Mouse (Mus musculus) adrenal gland, postnatal 10 days (tissue): ENCODE data around the gene Vps8. TPM values are rescaled to one million over a fixed set of nuclear protein-coding genes. Genes with fewer than 3 reads are reported as not detected.

Experiments
- DNase-seq: peaks from one replicate; pipeline ENCODE4 v3.0.0; 2021; ENCODE audit warnings: mixed read lengths
- long read RNA-seq, 2 experiments: library from polyadenylated mRNA; stranded (forward); transcript quantifications; one replicate each; pipeline ENCODE4 v2.0.0; 2021
- total RNA-seq, 2 experiments: library from RNA; stranded (reverse); gene quantifications; 2 replicates each; pipeline ENCODE4 v1.2.3; 2021

Vps8 gene
- 10 to 100 TPM; 16.3 to 18.2 TPM for total RNA-seq
- long read RNA-seq, experiment 1, full-length matches to known transcripts: 5 of 14 reads
- long read RNA-seq, experiment 1, partial matches to known transcripts: 3 of 14 reads
- long read RNA-seq, experiment 1, other reads (novel, unspliced or antisense): 6 of 14 reads
- long read RNA-seq, experiment 2, full-length matches to known transcripts: 4 of 8 reads
- long read RNA-seq, experiment 2, partial matches to known transcripts: 2 of 8 reads
- long read RNA-seq, experiment 2, other reads (novel, unspliced or antisense): 2 of 8 reads

DNA sequence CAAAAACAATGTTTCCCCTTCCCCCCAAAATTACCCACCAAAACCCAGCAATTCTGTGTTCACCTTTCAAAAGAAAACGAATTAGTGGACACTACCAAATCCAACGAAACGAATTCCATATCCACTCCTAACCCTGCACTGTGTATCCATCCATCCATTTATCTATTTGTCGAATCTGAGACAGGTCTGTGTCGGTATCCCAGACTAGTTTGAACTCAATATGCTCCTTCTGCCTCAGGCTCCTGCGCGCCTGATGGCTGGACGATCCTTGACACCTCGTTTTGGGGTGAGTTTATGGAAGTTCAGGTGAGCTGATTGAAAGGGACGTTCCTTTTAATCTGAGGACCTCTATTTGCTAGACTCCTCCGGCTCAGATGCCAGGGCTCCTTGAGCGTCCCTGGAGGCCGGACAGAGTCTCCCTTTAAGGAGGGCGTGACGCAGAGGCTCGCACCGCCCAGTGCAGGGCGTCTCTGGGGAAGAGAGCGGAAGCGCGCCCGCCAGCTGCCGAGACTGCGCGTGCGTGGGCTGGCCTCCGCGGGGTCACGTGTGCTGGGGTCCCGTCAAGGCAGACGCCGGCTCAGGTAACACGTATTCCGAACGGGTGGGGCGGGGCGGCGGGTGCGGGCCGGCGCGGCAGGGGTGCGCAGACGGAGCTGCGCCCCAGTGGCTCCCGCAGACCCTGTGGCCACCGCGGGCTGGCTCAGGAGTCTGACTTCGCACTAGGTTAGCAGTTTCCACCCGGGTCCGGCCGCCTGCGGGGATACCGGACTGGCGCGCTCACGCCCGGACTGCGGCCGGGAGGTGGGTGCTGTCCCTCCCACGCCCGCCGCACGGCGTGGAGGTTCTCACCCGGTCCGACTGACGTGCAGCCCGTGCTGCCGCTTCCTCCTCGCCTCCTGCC lies at the start of gene Vps8:
Gene Vps8, plus strand, starts transcription at position 474 of the 901 bp plus-strand sequence.
- DNase-seq: peak; percentile 96

DNA sequence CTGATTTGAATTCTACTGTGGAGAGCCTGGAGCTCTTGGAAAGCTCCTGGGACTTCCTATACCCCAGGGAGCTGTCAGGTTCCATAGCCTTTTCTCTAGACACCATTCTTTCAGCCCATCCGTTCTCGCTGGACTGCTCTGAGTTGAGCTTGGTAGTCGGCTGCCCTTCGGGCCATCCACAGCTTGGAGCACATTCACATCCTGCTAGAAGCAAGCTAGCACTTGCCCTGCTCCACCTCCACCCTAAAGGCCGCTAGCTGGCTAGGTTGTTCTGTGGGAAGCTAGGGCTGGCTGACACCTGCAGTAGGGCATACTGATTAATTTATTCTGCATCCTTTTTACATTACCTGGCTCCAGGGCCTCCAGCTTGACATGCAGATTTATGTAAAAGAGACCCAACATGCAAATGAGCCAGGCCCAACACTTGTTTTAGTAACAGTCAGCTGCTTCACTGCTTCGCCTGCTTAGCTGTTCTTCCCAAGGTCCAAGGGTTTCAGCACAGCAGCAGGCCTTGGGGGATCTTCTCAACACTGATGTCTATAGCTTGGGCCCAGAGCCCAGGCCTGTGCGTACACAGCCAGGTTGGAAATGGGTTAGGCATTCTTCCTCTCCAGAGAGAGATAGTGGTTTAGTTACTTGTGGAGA lies 49.5 kb upstream of the Vps8 start:
- DNase-seq: no peak

DNA sequence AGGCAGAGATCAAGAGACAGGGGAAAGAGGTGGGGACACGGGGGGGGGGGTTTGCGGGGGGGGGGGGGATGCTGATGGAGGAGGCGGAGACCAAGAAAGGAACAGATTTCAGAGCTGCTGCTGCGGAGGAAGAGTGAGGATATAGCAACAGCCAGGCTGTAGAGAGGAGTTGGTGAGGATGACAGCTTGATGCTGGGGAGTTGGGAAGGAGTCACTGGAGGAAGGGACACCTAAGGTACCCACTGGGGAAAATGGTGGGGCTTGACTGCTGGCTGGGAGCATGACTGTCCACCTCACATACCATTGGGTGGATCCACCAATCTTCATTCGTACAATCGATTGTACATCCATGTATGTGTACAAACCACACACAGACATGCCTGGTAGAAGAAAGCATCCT lies 48.9 kb upstream of the Vps8 start:
- no peak for DNase-seq

GRCm38 (mm10) chr16:21375147-21375546 lies 47.8 kb upstream of the Vps8 start:
- DNase-seq: no peak

GRCm38 (mm10) chr16:21376316-21376715 lies 46.6 kb upstream of the Vps8 start:
- DNase-seq: no peak

- no peak for DNase-seq
These were observed 45.8 kb upstream of the Vps8 start for GRCm38 (mm10) chr16:21376949-21377604.

DNA sequence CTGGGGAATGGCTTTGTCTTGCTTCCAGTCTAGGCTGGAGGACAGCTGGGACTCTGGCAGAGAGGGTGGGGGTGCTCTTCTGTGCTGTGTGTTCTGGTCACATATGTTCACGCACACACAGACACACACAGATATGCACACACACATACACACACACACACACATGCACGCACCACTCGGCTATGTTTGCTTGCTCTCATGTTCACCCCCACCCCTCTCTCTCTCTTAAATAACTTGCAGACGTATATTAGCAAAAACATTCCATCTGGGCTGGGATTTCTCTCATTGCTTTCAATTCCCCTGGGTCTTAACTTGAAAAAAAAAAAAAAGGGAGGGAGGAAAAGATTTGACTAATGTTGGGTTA lies 45.3 kb upstream of the Vps8 start:
- DNase-seq: no peak

DNA sequence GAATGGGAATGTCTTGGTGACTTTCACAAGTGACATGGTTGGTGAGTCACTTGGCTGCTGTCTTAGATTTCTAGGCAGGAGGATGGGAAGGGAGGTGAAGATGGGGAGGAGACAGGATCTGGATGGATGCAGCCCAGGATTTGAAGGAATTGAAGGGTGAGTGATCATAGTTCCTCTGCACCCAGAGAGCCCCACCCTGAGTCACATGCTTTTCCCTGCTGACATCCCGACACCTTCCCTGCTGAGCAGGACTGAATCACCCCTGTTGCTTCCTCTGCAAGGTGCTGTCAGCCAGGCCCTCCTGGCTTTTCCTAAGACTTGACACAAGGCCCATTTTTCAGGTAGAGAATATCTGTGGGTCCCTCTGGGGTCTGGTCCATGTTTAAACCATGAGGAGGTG lies 41.4 kb upstream of the Vps8 start:
- DNase-seq: no peak

DNA sequence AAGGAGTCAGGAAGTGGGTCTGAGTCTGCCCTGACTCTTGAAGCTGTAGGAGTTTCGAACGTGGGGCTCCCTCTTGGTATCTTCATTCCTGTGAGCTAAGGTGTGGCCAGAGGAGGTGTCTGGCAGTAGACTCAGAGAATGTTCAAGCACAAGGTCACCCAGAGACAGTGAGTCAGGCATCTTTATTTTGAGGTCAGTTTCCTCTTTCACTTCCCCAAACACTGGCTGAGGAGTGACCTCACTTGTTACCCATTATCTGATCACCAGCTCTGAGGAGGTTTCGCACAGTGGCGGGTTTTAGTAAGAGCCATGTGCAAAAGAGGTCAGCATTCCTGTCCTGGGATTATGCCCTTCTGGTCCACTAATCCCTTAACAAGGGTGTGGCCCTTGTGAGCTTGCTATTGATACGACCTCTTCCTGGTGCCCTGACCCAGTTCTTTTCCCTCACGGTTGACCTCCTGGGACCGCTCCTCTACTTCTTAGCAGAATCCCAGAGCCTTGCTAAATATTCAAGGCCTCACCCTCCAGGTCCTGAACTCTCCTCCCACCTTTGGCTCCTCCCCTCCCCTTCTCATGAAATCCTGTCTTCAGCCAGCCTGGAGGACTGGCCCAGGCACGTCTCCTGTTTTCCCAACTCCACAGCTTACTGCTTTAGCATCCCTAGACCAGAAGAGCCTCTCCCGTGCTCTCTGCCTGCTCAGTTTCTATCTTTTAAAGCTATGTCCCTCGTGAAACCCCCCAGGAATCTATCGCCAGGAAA lies 40.6 kb upstream of the Vps8 start:
- no peak for DNase-seq

DNA sequence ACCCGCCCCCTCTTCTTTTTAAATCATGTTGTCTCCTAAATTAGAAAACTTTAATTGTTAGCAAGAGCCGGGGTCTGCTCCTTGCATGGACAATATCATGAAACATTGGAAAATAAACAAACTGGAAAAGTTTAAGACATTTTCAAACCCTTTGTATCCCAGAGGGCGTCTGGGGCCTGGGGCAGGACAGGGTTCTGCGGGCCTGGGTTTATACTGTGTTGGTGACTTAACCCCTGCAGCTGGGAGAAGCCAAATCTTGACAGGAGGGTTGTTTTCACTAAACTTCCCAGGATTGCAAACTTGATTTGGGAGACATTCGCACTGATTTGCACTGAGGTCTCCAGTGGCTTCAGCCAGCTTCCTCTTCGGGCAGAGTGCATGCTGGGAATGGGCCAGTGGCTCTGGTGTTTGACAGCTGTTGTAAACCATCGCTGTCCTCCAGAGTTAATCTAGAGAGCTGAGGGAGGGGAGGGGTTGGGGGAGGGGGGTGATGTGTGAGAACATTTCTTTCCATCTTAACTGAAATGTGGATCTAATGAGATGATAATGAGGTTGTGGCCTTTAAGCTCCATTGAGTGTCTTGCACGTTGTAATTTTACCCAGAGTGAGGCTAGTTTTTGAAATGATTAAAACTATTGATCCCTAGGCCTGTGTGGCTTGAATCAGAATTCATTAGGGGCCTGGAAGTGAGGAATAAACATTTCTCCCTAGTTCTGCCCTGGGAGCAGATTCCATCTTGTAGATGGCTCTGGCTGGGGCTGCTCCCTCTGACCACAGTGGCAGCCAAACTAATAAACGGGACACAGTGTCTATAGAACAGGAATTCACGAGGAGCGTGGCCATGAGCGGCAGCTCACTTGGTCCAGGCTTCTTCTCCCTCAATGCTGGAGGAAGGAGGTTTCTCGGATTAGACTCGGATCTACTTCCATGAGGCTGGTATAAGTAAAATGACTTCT lies 36.7 kb upstream of the Vps8 start:
- DNase-seq: no peak

GRCm38 (mm10) chr16:21389316-21389715 lies 33.6 kb upstream of the Vps8 start:
- peak; percentile 69 for DNase-seq

DNA sequence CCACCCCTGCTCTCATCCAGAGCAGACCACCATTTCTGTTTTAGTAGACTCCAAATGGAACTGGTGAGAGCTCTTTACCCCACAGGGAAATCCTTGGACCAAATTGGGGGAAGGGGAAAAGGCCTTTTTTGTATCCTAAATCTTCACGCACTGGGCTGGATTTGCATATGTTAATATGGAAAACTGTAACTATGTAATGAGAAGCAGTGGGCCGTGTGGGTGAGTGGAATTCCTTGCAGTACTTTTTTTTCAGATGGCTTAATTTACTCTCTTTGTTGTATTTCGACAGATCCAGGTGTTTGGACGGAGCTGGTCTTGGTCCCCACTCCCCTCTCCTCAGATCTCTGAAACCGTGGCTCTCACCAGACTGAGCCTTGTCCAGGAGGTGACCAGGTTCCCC lies 32.2 kb upstream of the Vps8 start:
- no peak for DNase-seq

GRCm38 (mm10) chr16:21392099-21392498 lies 30.8 kb upstream of the Vps8 start:
- no peak for DNase-seq

GRCm38 (mm10) chr16:21392517-21393112 lies 30.3 kb upstream of the Vps8 start:
- DNase-seq: peak; percentile 85

- DNase-seq: no peak
These were observed 27.4 kb upstream of the Vps8 start for GRCm38 (mm10) chr16:21395546-21395945.

- no peak for DNase-seq
These were observed 25.2 kb upstream of the Vps8 start for GRCm38 (mm10) chr16:21397681-21398080.

DNA sequence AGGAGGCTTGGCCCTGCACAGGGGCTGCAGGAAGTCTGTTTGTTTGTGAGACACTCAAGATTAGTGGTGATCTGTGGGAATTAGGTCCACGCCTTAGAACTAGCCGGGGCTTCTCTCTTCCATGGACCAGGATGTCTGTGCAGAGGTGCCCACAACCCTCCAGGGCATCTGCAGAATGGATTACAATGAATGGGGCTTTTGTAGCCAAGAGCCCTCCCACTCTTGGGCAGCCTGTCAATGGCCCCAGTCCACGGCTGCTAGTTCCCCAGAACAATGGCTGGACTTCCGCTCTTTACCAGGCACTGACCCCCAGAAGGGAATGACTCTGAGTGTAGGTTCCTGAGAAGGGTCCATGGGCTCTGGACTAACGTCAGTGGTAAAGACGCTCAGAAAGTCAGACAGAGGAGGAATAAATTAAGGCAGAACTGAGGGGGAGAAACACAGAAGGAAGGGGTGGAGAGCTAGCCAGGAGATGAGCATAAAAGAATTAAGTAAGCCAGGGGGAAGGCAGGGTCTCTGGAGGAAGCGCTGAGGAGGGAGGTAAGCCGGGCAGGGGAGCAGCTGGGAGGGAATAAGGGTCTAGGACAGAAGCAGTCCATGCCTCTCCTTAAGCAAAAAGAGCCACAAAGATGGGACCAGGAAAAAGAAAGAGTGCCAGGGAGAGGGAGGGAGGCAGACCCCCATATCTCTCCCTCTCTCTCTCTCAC lies 24.4 kb upstream of the Vps8 start:
- DNase-seq: no peak

DNA sequence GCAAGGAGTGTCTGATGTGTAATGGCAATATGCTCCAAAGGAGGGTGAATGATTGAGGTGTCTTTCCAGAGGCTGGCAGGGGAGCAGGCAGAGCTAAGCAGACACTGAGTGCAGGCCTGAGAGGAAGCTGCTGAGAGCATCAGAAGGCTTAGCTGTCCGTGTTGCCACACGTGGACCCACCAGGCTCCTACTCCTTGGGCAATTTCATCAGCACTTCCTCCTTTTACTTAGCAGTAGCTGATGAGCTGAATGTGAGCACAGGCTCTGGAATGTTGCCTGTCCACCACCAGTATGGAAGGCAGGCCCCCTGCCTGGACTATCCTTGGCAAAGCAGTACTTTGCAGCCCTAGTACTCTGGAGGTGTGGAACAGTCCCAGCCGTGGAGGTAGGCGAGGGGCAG lies 23.0 kb upstream of the Vps8 start:
- DNase-seq: no peak

GRCm38 (mm10) chr16:21402068-21402467 lies 20.9 kb upstream of the Vps8 start:
- no peak for DNase-seq

- DNase-seq: no peak
These were observed 19.5 kb upstream of the Vps8 start for GRCm38 (mm10) chr16:21403402-21403801.
